Mouse (Mus musculus) stomach, embryonic 14.5 days (tissue): ENCODE results near the gene Kmt2d. TPM values are rescaled to one million over a fixed set of nuclear protein-coding genes. Genes with fewer than 3 reads are reported as not detected.

Experiments used
- ATAC-seq: fragments of 200-750 bp; cut with Nextera tagmentation; 2 replicates; pipeline ENCODE4 v1.8.0; 2017; ENCODE audit warnings: low read depth, moderate TSS enrichment; ENCODE audit not compliant: insufficient number of reproducible peaks, insufficient read depth, low FRiP score
- H3K27ac ChIP-seq: fragments of 300-500 bp; sonication (generic); 2 replicates; pipeline ENCODE4 v1.5.1; 2014; ENCODE audit warnings: mild to moderate bottlenecking, low read length, moderate library complexity, mixed read lengths
- H3K27me3 ChIP-seq: fragments of 300-500 bp; sonication (generic); 2 replicates; pipeline ENCODE4 v1.6.1; 2014; ENCODE audit warnings: low read length, control low read depth, mixed read lengths; ENCODE audit not compliant: control insufficient read depth, insufficient read depth
- H3K36me3 ChIP-seq: fragments of 300-500 bp; sonication (generic); 2 replicates; pipeline ENCODE4 v1.6.1; 2014; ENCODE audit warnings: mild to moderate bottlenecking, control low read depth, low read length, moderate library complexity, mixed read lengths; ENCODE audit not compliant: control insufficient read depth, insufficient read depth
- H3K4me1 ChIP-seq: fragments of 300-500 bp; sonication (generic); 2 replicates; pipeline ENCODE4 v1.6.1; 2014; ENCODE audit warnings: low read length, control low read depth, mixed read lengths; ENCODE audit not compliant: control insufficient read depth, insufficient read depth
- H3K4me2 ChIP-seq: fragments of 300-500 bp; sonication (generic); replicated peaks from 2 replicates; pipeline ENCODE4 v1.6.1; 2014; ENCODE audit warnings: low read depth, low read length, control low read depth
- H3K4me3 ChIP-seq: fragments of 300-500 bp; sonication (generic); 2 replicates; pipeline ENCODE4 v1.5.1; 2014; ENCODE audit warnings: low read depth, low read length, control low read depth
- H3K9ac ChIP-seq: fragments of 300-500 bp; sonication (generic); replicated peaks from 2 replicates; pipeline ENCODE4 v1.6.1; 2014; ENCODE audit warnings: low read depth, mild to moderate bottlenecking, control low read depth, low read length, moderate library complexity, mixed read lengths
- H3K9me3 ChIP-seq: fragments of 300-500 bp; sonication (generic); 2 replicates; pipeline ENCODE4 v1.6.1; 2016; ENCODE audit warnings: low read depth, low read length, control low read depth; ENCODE audit not compliant: control insufficient read depth
- WGBS: fragments of 180-500 bp; shearing (Covaris S2); extraction: QIAGEN DNeasy Blood & Tissue Kit; methylation state at CpG from one replicate; pipeline ENCODE4 v1.1.7; 2014; 5-methylcytosine and 5-hydroxymethylcytosine counted together
- polyA plus RNA-seq: library from polyadenylated mRNA; unstranded; fragments of >200 nt; fragmentation: Nextera tagmentation; extraction: Ambion mirVana; gene quantifications from 2 replicates; pipeline ENCODE4 v1.2.1, GENCODE M21; 2014

Kmt2d gene
- polyA plus RNA-seq, 1 experiment from 2014 or later: 21.4 TPM

DNA sequence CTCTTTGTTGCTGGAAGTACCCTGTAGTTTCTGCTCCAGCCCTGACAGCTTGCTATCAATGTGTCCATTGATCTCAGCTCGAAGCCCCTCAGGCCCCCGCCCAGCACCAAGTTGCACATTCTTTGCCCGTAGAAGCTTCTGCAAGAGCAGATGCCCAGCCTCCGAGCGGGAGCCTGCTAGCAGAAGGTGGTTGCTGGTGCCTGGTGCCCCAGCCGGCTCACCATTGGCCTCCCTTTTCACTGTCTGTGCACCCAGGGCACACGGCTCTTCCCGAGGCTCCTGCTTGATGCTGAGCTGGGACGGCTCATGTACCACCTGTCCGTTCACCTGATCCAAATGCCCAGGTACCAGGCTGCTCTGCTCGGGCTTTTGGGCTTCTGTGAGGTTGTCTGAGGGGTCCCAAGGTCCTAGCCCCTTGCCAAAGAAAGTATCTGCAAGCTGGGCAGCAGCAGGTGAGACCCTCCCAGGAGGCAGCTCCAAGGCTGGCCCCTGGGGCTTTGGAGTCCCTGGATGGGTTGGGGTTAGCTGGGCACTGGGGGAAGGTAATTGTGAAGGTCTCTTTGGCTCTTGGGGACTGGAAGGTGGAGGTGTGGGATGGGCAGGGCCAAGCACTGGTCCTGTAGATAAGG lies 27.3 kb downstream of the Kmt2d start:
- H3K27ac ChIP-seq: no peak overlapping the region
- no peak overlapping the region for H3K4me3 ChIP-seq
- 92% methylated on average over 11 of the region's 11 CpGs for WGBS
- ATAC-seq: no peak
- no peaks in the 10 kb centered on the region for H3K9me3 ChIP-seq
- peaks cover 100% of the 10 kb centered on the region for H3K36me3 ChIP-seq
- no peaks in the 10 kb centered on the region for H3K4me1 ChIP-seq
- H3K4me2 ChIP-seq: no peak overlapping the region
- H3K9ac ChIP-seq: no peak overlapping the region
- H3K27me3 ChIP-seq: no peaks in the 10 kb centered on the region

DNA sequence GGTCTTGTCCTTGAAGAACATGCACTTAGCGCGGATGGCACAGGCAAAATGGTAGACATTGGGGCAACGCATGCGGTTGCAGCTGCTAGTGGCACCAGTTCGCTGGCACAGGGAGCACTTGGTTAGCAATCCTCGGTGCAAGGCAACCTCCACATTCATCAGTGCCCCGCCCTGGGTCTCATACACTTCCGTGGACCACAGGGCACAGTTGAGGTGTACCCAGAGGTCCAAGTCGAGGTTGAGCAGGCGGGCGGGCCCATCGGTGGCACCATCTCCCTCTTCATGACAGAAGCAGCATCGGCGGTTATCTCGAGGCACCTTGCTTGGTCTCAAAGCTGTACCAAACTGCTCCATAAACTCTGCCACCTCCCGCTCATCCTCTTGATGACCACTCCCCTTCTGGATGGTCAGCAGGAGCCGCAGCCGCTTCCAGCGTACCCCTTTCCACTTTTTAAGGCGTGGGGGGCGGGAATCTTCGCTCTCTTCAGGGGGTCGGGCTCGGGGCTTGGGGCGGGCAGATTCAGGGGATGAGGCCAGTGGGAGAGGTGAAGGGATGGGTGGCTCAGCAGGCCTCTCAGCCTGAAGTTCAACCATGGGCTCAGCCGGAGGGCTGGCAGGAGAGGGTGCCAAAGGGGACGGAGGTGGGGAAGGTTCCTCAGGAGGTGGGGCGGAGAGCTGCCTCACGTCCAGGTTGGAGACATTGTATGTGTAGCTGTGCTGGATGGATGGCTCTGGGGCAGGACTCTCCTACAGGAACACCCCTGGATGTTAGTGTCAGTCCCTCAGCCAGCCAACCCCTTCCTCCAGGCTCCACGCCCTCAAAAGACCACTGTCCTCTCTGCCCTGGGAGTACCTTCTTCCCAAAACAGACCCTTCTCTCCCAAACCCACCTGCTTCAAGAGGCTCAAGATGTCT lies 31.1 kb downstream of the Kmt2d start:
- no peak overlapping the region for H3K4me3 ChIP-seq
- 93% methylated on average over 30 of the region's 30 CpGs for WGBS
- H3K27me3 ChIP-seq: no peaks in the 10 kb centered on the region
- ATAC-seq: no peak
- H3K27ac ChIP-seq: no peak overlapping the region
- H3K4me2 ChIP-seq: no peak overlapping the region
- H3K9me3 ChIP-seq: no peaks in the 10 kb centered on the region
- peaks cover 98% of the 10 kb centered on the region for H3K36me3 ChIP-seq
- H3K9ac ChIP-seq: no peak overlapping the region
- no peaks in the 10 kb centered on the region for H3K4me1 ChIP-seq

DNA sequence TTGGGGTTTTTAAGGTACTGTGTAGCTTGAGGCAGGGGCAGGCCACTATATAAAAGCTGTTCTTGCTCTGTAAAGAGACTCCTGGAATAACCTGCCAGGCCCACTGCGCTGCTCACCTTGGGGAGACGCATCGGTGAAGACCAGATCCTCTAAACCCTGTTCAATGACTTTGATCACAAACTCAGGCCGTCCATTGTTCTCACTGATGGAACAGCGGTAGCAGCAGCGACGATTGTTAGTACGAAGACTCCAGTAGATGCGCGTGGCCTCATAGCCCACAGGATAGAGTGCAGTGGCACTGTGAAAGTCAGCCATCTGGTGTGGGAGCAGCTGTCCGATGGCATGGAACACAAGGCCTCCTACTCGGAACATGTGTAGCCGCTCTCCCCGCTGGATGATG lies 31.8 kb downstream of the Kmt2d start:
- H3K4me1 ChIP-seq: no peaks in the 10 kb centered on the region
- no peaks in the 10 kb centered on the region for H3K27me3 ChIP-seq
- ATAC-seq: no peak
- no peak overlapping the region for H3K27ac ChIP-seq
- H3K4me3 ChIP-seq: no peak overlapping the region
- H3K36me3 ChIP-seq: peaks cover 98% of the 10 kb centered on the region
- WGBS: 95% methylated on average over 14 of the region's 14 CpGs
- no peak overlapping the region for H3K4me2 ChIP-seq
- no peaks in the 10 kb centered on the region for H3K9me3 ChIP-seq
- H3K9ac ChIP-seq: no peak overlapping the region

DNA sequence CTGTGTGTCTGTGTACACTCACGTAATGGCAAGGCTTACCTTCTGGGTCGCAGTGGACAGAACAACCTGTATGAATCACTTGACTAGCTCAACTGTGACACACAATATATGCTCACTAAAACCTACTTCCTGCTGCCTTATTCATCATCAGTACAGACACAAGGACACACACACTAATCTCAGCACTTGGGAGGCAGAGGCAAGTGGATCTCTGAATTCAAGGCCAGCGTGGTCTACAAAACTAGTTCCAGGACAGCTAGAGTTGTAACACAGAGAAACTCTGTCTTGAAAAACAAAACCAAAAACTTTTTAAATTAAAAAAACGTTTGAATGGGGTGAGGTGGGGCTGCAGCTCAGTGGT lies 33.3 kb downstream of the Kmt2d start:
- no peak overlapping the region for H3K4me2 ChIP-seq
- ATAC-seq: no peak
- WGBS: 73% methylated on average over 4 of the region's 4 CpGs
- H3K9me3 ChIP-seq: no peaks in the 10 kb centered on the region
- H3K27ac ChIP-seq: no peak overlapping the region
- no peaks in the 10 kb centered on the region for H3K27me3 ChIP-seq
- peaks cover 94% of the 10 kb centered on the region for H3K36me3 ChIP-seq
- no peak overlapping the region for H3K4me3 ChIP-seq
- no peak overlapping the region for H3K9ac ChIP-seq
- H3K4me1 ChIP-seq: no peaks in the 10 kb centered on the region

DNA sequence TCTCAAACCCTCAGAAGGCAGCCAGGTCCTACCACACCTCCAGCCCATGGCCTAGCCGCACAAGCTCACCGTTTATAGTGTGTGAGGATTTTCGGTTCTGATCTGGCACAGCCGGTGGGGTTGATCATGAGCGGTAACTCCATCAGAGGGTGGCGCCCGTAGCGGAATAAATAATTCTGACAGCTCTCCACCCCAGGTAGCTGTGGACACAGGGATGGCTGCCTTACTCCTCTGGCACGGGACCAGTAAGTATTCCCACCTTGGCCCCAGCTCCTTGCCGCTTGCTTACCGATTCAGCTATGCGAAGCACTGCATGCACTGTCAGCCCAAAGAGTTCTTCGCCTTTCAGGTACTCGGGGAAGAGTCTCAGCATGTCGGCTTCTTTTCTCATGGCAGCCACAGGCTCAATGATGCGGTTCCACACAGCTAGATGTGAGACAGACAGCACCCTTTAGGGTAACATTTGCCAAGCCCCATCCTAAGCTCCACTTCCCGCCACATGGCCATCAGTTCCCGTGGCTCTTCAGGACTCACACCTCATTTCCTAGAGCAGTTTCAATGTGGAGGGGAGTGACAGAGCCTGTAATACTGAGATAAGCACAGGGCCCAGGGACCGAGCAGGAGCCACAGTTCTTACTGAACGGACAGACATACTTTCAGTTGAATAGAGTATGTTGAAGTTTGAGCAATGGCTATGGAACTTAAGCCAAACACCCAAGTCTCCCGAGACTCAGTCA lies 33.8 kb downstream of the Kmt2d start:
- H3K4me1 ChIP-seq: no peaks in the 10 kb centered on the region
- H3K27me3 ChIP-seq: no peaks in the 10 kb centered on the region
- 90% methylated on average over 21 of the region's 21 CpGs for whole genome bisulfite sequencing
- no peak for ATAC-seq
- H3K4me2 ChIP-seq: no peak overlapping the region
- no peak overlapping the region for H3K27ac ChIP-seq
- H3K9me3 ChIP-seq: no peaks in the 10 kb centered on the region
- H3K36me3 ChIP-seq: peaks cover 88% of the 10 kb centered on the region
- H3K9ac ChIP-seq: no peak overlapping the region
- no peak overlapping the region for H3K4me3 ChIP-seq

DNA sequence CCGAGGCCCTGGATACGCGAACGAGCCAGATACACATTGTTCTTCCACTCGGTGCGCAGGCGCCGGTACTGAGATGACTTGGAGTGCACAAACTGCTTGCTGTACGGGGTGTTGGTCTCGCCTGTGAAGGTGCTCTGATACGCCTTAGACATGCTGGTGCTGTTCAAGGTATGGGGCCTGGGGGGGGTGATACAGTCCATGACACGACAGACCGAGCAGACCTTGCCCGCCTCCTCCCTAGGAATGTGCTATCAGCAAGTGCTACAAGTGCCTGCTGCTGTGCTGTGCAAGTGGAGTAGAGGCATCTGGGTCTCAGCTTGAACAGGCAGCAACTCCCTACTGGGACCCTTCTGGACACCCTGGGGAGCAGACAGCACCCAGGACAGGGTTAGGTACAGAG lies 35.7 kb downstream of the Kmt2d start:
- no peak overlapping the region for H3K9ac ChIP-seq
- no peak overlapping the region for H3K4me3 ChIP-seq
- no peaks in the 10 kb centered on the region for H3K9me3 ChIP-seq
- peaks cover 70% of the 10 kb centered on the region for H3K36me3 ChIP-seq
- no peak for ATAC-seq
- H3K27me3 ChIP-seq: no peaks in the 10 kb centered on the region
- H3K4me2 ChIP-seq: no peak overlapping the region
- 95% methylated on average over 14 of the region's 14 CpGs for WGBS
- H3K4me1 ChIP-seq: 0 out of 2 replicates have a peak, but pooled peaks cover 5% of the 10 kb centered on the region
- no peak overlapping the region for H3K27ac ChIP-seq

DNA sequence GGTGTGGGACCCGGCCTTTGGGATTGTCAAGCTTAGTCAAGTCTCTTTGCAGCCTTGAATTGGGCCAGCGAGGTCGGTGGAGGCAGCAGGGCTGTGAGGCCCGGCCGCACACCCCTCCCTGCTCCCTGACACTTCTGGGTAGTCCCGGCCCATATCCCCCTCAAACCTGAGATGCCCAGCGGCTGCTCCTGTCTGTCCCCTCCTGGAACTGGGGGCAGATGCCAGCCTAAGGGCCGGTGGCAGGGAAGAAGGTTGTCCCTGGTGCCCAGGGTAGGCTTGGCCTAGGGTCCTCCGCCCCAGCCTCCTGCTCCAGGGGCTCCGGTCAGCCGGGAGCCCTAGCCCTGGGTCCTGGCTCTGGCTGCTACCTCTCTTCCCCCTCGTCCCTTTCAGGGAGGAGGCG lies 36.9 kb downstream of the Kmt2d start:
- ATAC-seq: no peak
- peaks cover 9% of the 10 kb centered on the region; the same call in 1 of the 2 replicates for H3K4me1 ChIP-seq
- H3K9ac ChIP-seq: no peak overlapping the region
- no peak overlapping the region for H3K4me2 ChIP-seq
- H3K4me3 ChIP-seq: no peak overlapping the region
- WGBS: 86% methylated on average over 13 of the region's 13 CpGs
- H3K27ac ChIP-seq: no peak overlapping the region
- no peaks in the 10 kb centered on the region for H3K27me3 ChIP-seq
- peaks cover 57% of the 10 kb centered on the region for H3K36me3 ChIP-seq
- no peaks in the 10 kb centered on the region for H3K9me3 ChIP-seq

DNA sequence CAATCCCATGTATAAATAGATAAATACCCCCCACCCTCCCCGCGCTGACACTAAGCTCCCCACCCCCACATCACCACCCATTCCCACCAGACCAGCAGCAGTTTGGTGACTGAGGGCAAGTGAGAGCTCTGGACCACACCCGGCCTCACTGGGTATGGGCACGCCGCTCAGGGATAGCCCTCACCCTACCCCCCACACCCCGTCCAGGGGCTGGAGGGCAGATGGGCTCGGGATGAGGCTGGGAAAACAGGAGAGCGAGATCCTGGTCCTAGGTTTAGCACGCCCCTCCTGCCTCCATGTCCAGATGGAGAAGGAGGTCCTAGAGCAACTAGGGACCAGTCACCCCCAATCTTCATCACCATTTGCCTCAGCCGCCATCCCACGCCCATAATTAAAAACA lies 37.7 kb downstream of the Kmt2d start:
- no peak overlapping the region for H3K9ac ChIP-seq
- H3K27me3 ChIP-seq: no peaks in the 10 kb centered on the region
- peaks cover 51% of the 10 kb centered on the region for H3K36me3 ChIP-seq
- peaks cover 9% of the 10 kb centered on the region; the same call in 1 of the 2 replicates for H3K4me1 ChIP-seq
- ATAC-seq: no peak
- H3K27ac ChIP-seq: no peak overlapping the region
- WGBS: 89% methylated on average over 11 of the region's 11 CpGs
- no peak overlapping the region for H3K4me3 ChIP-seq
- no peaks in the 10 kb centered on the region for H3K9me3 ChIP-seq
- H3K4me2 ChIP-seq: no peak overlapping the region
